In genomic region chr8:13538821-13539220, GRCm38 (mm10) we compare ENCODE assay signal across 11 mouse cellular contexts. TPM values are rescaled to one million over a fixed set of nuclear protein-coding genes. Genes with fewer than 3 reads are reported as not detected.
A peak's percentile ranks its signal among the peaks of the same experiment; 100 is the strongest.
DNase-seq lines count a peak whose midpoint lies in the region; ATAC-seq and TF ChIP-seq lines count a peak whose summit lies in the region.
"Had no signal": no experiment of that assay in that cellular context is flagged by ENCODE, and none has a peak within 500 bp of the region (broad histone marks: within the 10 kb centered on the region; RNA-seq: fewer than 3 reads in every experiment).

No protein-coding gene starts in this region.

- no peaks in the 10 kb centered on the region for H3K9me3 ChIP-seq in heart, embryonic 10.5 days
- H3K9me3 ChIP-seq in liver, embryonic 11.5 days (ENCODE audit: control insufficient read depth, low read length), result no peaks in the 10 kb centered on the region
- H3K9me3 ChIP-seq: midbrain, embryonic 12.5 days had no signal

- H3K4me2 ChIP-seq in liver, embryonic 11.5 days, result no peak overlapping the region
- H3K4me2 ChIP-seq: midbrain, embryonic 12.5 days had no signal

- whole genome bisulfite sequencing in heart, adult 2 months, result 24% methylated on average over 6 of the region's 6 CpGs
- WGBS in heart, embryonic 10.5 days, result 66% methylated on average over 6 of the region's 6 CpGs
- 70% methylated on average over 6 of the region's 6 CpGs for WGBS in liver, embryonic 11.5 days

- no peak overlapping the region for H3K27ac ChIP-seq in heart, adult 2 months
- no peak overlapping the region for H3K27ac ChIP-seq in heart, embryonic 10.5 days
- peak overlapping the region; percentile 46; the same call in 1 of the 2 replicates for H3K27ac ChIP-seq in layer of hippocampus, adult 2 months
- H3K27ac ChIP-seq in liver, embryonic 11.5 days (ENCODE audit: low read depth, low read length), result no peak overlapping the region
- H3K27ac ChIP-seq: midbrain, embryonic 12.5 days had no signal

- TF ChIP-seq CTCF in heart, adult 2 months (IDR thresholded peaks at IDR 0.05), result peak; percentile 26; the same call in 1 of the 2 replicates
- TF ChIP-seq CTCF in layer of hippocampus, adult 2 months (conservative IDR thresholded peaks at IDR 0.05), result peak; percentile 40; the same call in 1 of the 2 replicates

- no peaks in the 10 kb centered on the region for H3K27me3 ChIP-seq in heart, adult 2 months (ENCODE audit: control insufficient read depth, insufficient read depth, low read length)
- no peaks in the 10 kb centered on the region for H3K27me3 ChIP-seq in heart, embryonic 10.5 days (ENCODE audit: insufficient read depth, poor library complexity, severe bottlenecking)
- H3K27me3 ChIP-seq in liver, embryonic 11.5 days (replicated peaks; ENCODE audit: control insufficient read depth, insufficient read depth, low read length), result no peaks in the 10 kb centered on the region; the same call in 1 of the 2 replicates
- H3K27me3 ChIP-seq: midbrain, embryonic 12.5 days; Patski had no signal

- TF ChIP-seq POLR2A in heart, adult 2 months (IDR thresholded peaks at IDR 0.05; ENCODE audit: insufficient read depth, low read depth, low read length), result no peak

- H3K4me3 ChIP-seq in heart, adult 2 months, result no peak overlapping the region
- H3K4me3 ChIP-seq in heart, embryonic 10.5 days, result no peak overlapping the region
- no peak overlapping the region for H3K4me3 ChIP-seq in layer of hippocampus, adult 2 months
- no peak overlapping the region for H3K4me3 ChIP-seq in liver, embryonic 11.5 days (ENCODE audit: low read depth, low read length)
- H3K4me3 ChIP-seq: erythroblast, embryonic 14.5 days; midbrain, embryonic 12.5 days had no signal

- no peaks in the 10 kb centered on the region for H3K36me3 ChIP-seq in heart, adult 2 months (ENCODE audit: control insufficient read depth, insufficient read depth, low read length)
- H3K36me3 ChIP-seq in heart, embryonic 10.5 days, result no peaks in the 10 kb centered on the region
- no peaks in the 10 kb centered on the region for H3K36me3 ChIP-seq in liver, embryonic 11.5 days (ENCODE audit: control insufficient read depth, insufficient read depth, low read length)
- H3K36me3 ChIP-seq: midbrain, embryonic 12.5 days had no signal

- H3K9ac ChIP-seq in heart, adult 2 months (ENCODE audit: low read depth, low read length), result no peak overlapping the region
- H3K9ac ChIP-seq in liver, embryonic 11.5 days (ENCODE audit: low read depth, low read length), result no peak overlapping the region
- H3K9ac ChIP-seq: midbrain, embryonic 12.5 days had no signal

- TF ChIP-seq EP300 in heart, adult 2 months (IDR thresholded peaks at IDR 0.05; ENCODE audit: insufficient read depth, low read depth, low read length), result 0 out of 2 replicates have a peak, but pooled peaks have one; percentile 37

- no peaks in the 10 kb centered on the region for H3K79me2 ChIP-seq in heart, adult 2 months (replicated peaks; ENCODE audit: control insufficient read depth, insufficient read depth, low read length)

- H3K4me1 ChIP-seq in heart, adult 2 months (ENCODE audit: control insufficient read depth, insufficient read depth, low read length), result peaks cover 9% of the 10 kb centered on the region
- peaks cover 4% of the 10 kb centered on the region; the same call in 1 of the 2 replicates for H3K4me1 ChIP-seq in heart, embryonic 10.5 days
- no peaks in the 10 kb centered on the region for H3K4me1 ChIP-seq in liver, embryonic 11.5 days (replicated peaks; ENCODE audit: control insufficient read depth, insufficient read depth, low read length)
- H3K4me1 ChIP-seq: midbrain, embryonic 12.5 days had no signal

- DNase-seq in heart, adult 2 months, result peak; percentile 59 to 82
- DNase-seq in heart, embryonic 10.5 days (ENCODE audit: low spot score), result no peak
- peak; percentile 82 for DNase-seq in NIH3T3 (ENCODE audit: low read depth)
- peak; percentile 69 for DNase-seq in gastrocnemius, adult 18-20 months (ENCODE audit: low spot score)
- DNase-seq in layer of hippocampus, adult 2 months (ENCODE audit: low spot score in 2 of 2), result peak; percentile 49 to 77
- peak; percentile 95 for DNase-seq in lung, postnatal 36 days
- no peak for DNase-seq in thymus, postnatal 14 days
- DNase-seq in liver, embryonic 11.5 days (ENCODE audit: low spot score), result no peak

- ATAC-seq in liver, embryonic 11.5 days (replicated peaks; ENCODE audit: low FRiP score), result no peak
- ATAC-seq: Patski had no signal

- intact Hi-C loops in heart, adult 2 months (cut with DNase I), result no loop called here

RNA-seq across cellular contexts. Expression of gene 1700029H14Rik, which starts 23.4 kb away (rescaled TPM):
- total RNA-seq in heart, adult 2 months (2021), result not detected
- 0.32 and 0.45 TPM in 2 replicates for polyA plus RNA-seq in heart, adult 2 months (2012; rRNA removed)
- polyA plus RNA-seq in heart, embryonic 10.5 days (2016; fragmentation: Nextera tagmentation; extraction: Ambion mirVana), result not detected in 2 replicates
- total RNA-seq in gastrocnemius, adult 18-20 months (2021), result not detected
- total RNA-seq in layer of hippocampus, adult 2 months (2021), result not detected
- polyA plus RNA-seq in liver, embryonic 11.5 days (2014; fragmentation: Nextera tagmentation; extraction: Ambion mirVana), result not detected in 2 replicates
- polyA plus RNA-seq: erythroblast, embryonic 14.5 days; midbrain, embryonic 12.5 days; Patski had no signal

RNA-seq across cellular contexts. Expression of gene Gas6, which starts 44.5 kb away (rescaled TPM):
- total RNA-seq in heart, adult 2 months (2021), result 100 to 1,000 TPM; 114 to 129 TPM
- 133 and 153 TPM in 2 replicates for polyA plus RNA-seq in heart, adult 2 months (2012; rRNA removed)
- 13.8 and 23.3 TPM in 2 replicates for polyA plus RNA-seq in heart, embryonic 10.5 days (2016; fragmentation: Nextera tagmentation; extraction: Ambion mirVana)
- 10 to 100 TPM; 68.0 to 69.5 TPM for total RNA-seq in gastrocnemius, adult 18-20 months (2021)
- total RNA-seq in layer of hippocampus, adult 2 months (2021), result 10 to 100 TPM; 81.2 to 85.1 TPM
- polyA plus RNA-seq in liver, embryonic 11.5 days (2014; fragmentation: Nextera tagmentation; extraction: Ambion mirVana), result 3.8 and 5.5 TPM in 2 replicates

Comparison
In these comparisons a context has a peak if more than half of its experiments do, and no peak if none do; other contexts are left out.
1. DNase-seq: peak in heart, adult 2 months (2 of 2), NIH3T3 (single experiment), gastrocnemius, adult 18-20 months (single experiment), layer of hippocampus, adult 2 months (2 of 2) and lung, postnatal 36 days (single experiment); none in heart, embryonic 10.5 days (single experiment), thymus, postnatal 14 days (single experiment) and liver, embryonic 11.5 days (single experiment).